Mouse (Mus musculus) midbrain, embryonic 10.5 days (tissue): ENCODE data around the gene Mapkapk2. TPM values are rescaled to one million over a fixed set of nuclear protein-coding genes. Genes with fewer than 3 reads are reported as not detected.
"Not testable (repeated sequence)": the region's sequence is repeated elsewhere in the genome, so short reads cannot be mapped to it uniquely, and the experiment has no call there.

ENCODE experiments used
- DNase-seq: peaks from one replicate; pipeline ENCODE4 v3.0.0-alpha.2; 2017; ENCODE audit warnings: low spot score
- H3K27ac ChIP-seq: fragments of 300-500 bp; sonication (generic); replicated peaks from 2 replicates; pipeline ENCODE4 v1.5.1; 2016; ENCODE audit warnings: mild to moderate bottlenecking
- H3K27me3 ChIP-seq: fragments of 300-500 bp; sonication (generic); 2 replicates; pipeline ENCODE4 v1.6.1; 2016; ENCODE audit warnings: low read depth, mild to moderate bottlenecking; ENCODE audit not compliant: poor library complexity, severe bottlenecking
- H3K36me3 ChIP-seq: fragments of 300-500 bp; sonication (generic); 2 replicates; pipeline ENCODE4 v1.6.1; 2016; ENCODE audit warnings: mild to moderate bottlenecking, moderate library complexity
- H3K4me1 ChIP-seq: fragments of 300-500 bp; sonication (generic); 2 replicates; pipeline ENCODE4 v1.6.1; 2016
- H3K4me3 ChIP-seq: fragments of 300-500 bp; sonication (generic); 2 replicates; pipeline ENCODE4 v1.5.1; 2016; ENCODE audit warnings: mild to moderate bottlenecking, moderate library complexity
- H3K9me3 ChIP-seq: fragments of 300-500 bp; sonication (generic); replicated peaks from 2 replicates; pipeline ENCODE4 v1.6.1; 2016; ENCODE audit warnings: mild to moderate bottlenecking
- WGBS: fragments of 180-500 bp; shearing (Covaris S2); methylation state at CpG from one replicate; pipeline ENCODE4 v1.1.7; 2016; 5-methylcytosine and 5-hydroxymethylcytosine counted together
- polyA plus RNA-seq: library from polyadenylated mRNA; unstranded; fragments of >200 nt; fragmentation: Nextera tagmentation; extraction: Ambion mirVana; gene quantifications from 2 replicates; pipeline ENCODE4 v1.2.1, GENCODE M21; 2016

The Mapkapk2 gene
- 50.9 and 55.7 TPM in 2 replicates for polyA plus RNA-seq

GRCm38 (mm10) chr1:131097700-131098094 lies at the start of gene Mapkapk2:
TSS of gene Mapkapk2 (minus strand) at chr1:131097826.
- Histone ChIP-seq H3K36me3 (peaks cover 8% of the 10 kb centered on the region), H3K27me3 (peaks cover 24% of the 10 kb centered on the region), H3K4me3 (peak within 1 kb of the TSS; percentile 77), H3K27ac (peak within 1 kb of the TSS; percentile 96), H3K9me3 (no peaks in the 10 kb centered on the region), H3K4me1 (peaks cover 52% of the 10 kb centered on the region)
- DNase-seq: peak; percentile 97
- WGBS: under 1% methylated on average over 32 of the region's 32 CpGs

- H3K4me3 ChIP-seq: no peak overlapping the region
- H3K4me1 ChIP-seq: no peaks in the 10 kb centered on the region
- DNase-seq: no peak
- H3K9me3 ChIP-seq: no peaks in the 10 kb centered on the region
- no peaks in the 10 kb centered on the region for H3K36me3 ChIP-seq
- no peak overlapping the region for H3K27ac ChIP-seq
- H3K27me3 ChIP-seq: peaks cover under 1% of the 10 kb centered on the region; the same call in 1 of the 2 replicates
- 88% methylated on average over 3 of the region's 3 CpGs for WGBS
Observed at GRCm38 (mm10) chr1:131146181-131146614, 48.6 kb upstream of the Mapkapk2 start.

- 86% methylated on average over 3 of the region's 3 CpGs for WGBS
Observed at GRCm38 (mm10) chr1:131145222-131145621, 47.6 kb upstream of the Mapkapk2 start.

GRCm38 (mm10) chr1:131142472-131142871 lies 44.8 kb upstream of the Mapkapk2 start:
- H3K4me1 ChIP-seq: peaks cover 11% of the 10 kb centered on the region
- H3K4me3 ChIP-seq: no peak overlapping the region
- no peak overlapping the region for H3K27ac ChIP-seq
- no peaks in the 10 kb centered on the region for H3K27me3 ChIP-seq
- no peak for DNase-seq
- no peaks in the 10 kb centered on the region for H3K36me3 ChIP-seq
- no peaks in the 10 kb centered on the region for H3K9me3 ChIP-seq
- WGBS: 64% methylated on average over 1 of the region's 1 CpGs

More at GRCm38 (mm10) chr1:131145222-131145621, 47.6 kb upstream of the Mapkapk2 start:
- H3K9me3 ChIP-seq, H3K4me1 ChIP-seq, H3K36me3 ChIP-seq, H3K27ac ChIP-seq, DNase-seq, H3K4me3 ChIP-seq, H3K27me3 ChIP-seq: not testable (repeated sequence)

GRCm38 (mm10) chr1:131141449-131141848 lies 43.8 kb upstream of the Mapkapk2 start:
- H3K27ac ChIP-seq: no peak overlapping the region
- DNase-seq: no peak
- no peak overlapping the region for H3K4me3 ChIP-seq
- no peaks in the 10 kb centered on the region for H3K27me3 ChIP-seq
- H3K9me3 ChIP-seq: no peaks in the 10 kb centered on the region
- no peaks in the 10 kb centered on the region for H3K36me3 ChIP-seq
- 67% methylated on average over 2 of the region's 2 CpGs for WGBS
- H3K4me1 ChIP-seq: peaks cover 20% of the 10 kb centered on the region

- Histone ChIP-seq H3K36me3 (peaks cover 13% of the 10 kb centered on the region; the same call in 1 of the 2 replicates), H3K27me3 (no peaks in the 10 kb centered on the region), H3K9me3 (no peaks in the 10 kb centered on the region), H3K27ac (peak overlapping the region; percentile 98; the same call in 1 of the 2 replicates), H3K4me3 (peak overlapping the region; percentile 87), H3K4me1 (peaks cover 40% of the 10 kb centered on the region)
- no peak for DNase-seq
- WGBS: 74% methylated on average over 11 of the region's 11 CpGs
Observed at GRCm38 (mm10) chr1:131139102-131140095, 41.8 kb upstream of the Mapkapk2 start.

- H3K4me1 ChIP-seq: peaks cover 45% of the 10 kb centered on the region
- WGBS: 7% methylated on average over 49 of the region's 49 CpGs
- H3K36me3 ChIP-seq: peaks cover 22% of the 10 kb centered on the region
- peak within 1 kb of the TSS; percentile 98 for H3K27ac ChIP-seq
- DNase-seq: peak; percentile 95
- H3K9me3 ChIP-seq: no peaks in the 10 kb centered on the region
- H3K4me3 ChIP-seq: peak within 1 kb of the TSS; percentile 87
- no peaks in the 10 kb centered on the region for H3K27me3 ChIP-seq
Observed at GRCm38 (mm10) chr1:131138191-131139016, 40.8 kb upstream of the Mapkapk2 start, which contains the start of gene Dyrk3. TSS of gene Dyrk3 (minus strand) at chr1:131138340.

- Histone ChIP-seq H3K27ac (peak overlapping the region; percentile 98), H3K9me3 (no peaks in the 10 kb centered on the region), H3K4me1 (peaks cover 45% of the 10 kb centered on the region), H3K36me3 (peaks cover 29% of the 10 kb centered on the region), H3K27me3 (no peaks in the 10 kb centered on the region), H3K4me3 (peak overlapping the region; percentile 87)
- WGBS: under 1% methylated on average over 34 of the region's 36 CpGs
- DNase-seq: no peak
Observed at GRCm38 (mm10) chr1:131137717-131138118, 40.1 kb upstream of the Mapkapk2 start.

- DNase-seq: no peak
- Histone ChIP-seq H3K36me3 (peaks cover 35% of the 10 kb centered on the region), H3K9me3 (no peaks in the 10 kb centered on the region), H3K4me3 (peak overlapping the region; percentile 87), H3K4me1 (peaks cover 45% of the 10 kb centered on the region), H3K27me3 (no peaks in the 10 kb centered on the region), H3K27ac (peak overlapping the region; percentile 98)
- WGBS: 11% methylated on average over 5 of the region's 5 CpGs
Observed at GRCm38 (mm10) chr1:131137111-131137510, 39.5 kb upstream of the Mapkapk2 start.

- no peak for DNase-seq
- Histone ChIP-seq H3K27ac (peak overlapping the region; percentile 98; the same call in 1 of the 2 replicates), H3K27me3 (no peaks in the 10 kb centered on the region), H3K4me3 (peak overlapping the region; percentile 87), H3K36me3 (peaks cover 45% of the 10 kb centered on the region), H3K9me3 (no peaks in the 10 kb centered on the region), H3K4me1 (peaks cover 45% of the 10 kb centered on the region)
- 89% methylated on average over 10 of the region's 10 CpGs for WGBS
Observed at GRCm38 (mm10) chr1:131135960-131136629, 38.5 kb upstream of the Mapkapk2 start.

GRCm38 (mm10) chr1:131134942-131135522 lies 37.4 kb upstream of the Mapkapk2 start:
- Histone ChIP-seq H3K27ac (0 out of 2 replicates have a peak overlapping the region, but pooled peaks have one; percentile 14), H3K4me3 (peak overlapping the region; percentile 26; the same call in 1 of the 2 replicates), H3K4me1 (peaks cover 45% of the 10 kb centered on the region), H3K27me3 (no peaks in the 10 kb centered on the region), H3K9me3 (no peaks in the 10 kb centered on the region), H3K36me3 (peaks cover 56% of the 10 kb centered on the region)
- 77% methylated on average over 8 of the region's 8 CpGs for WGBS
- DNase-seq: no peak
